In the genomic region with DNA sequence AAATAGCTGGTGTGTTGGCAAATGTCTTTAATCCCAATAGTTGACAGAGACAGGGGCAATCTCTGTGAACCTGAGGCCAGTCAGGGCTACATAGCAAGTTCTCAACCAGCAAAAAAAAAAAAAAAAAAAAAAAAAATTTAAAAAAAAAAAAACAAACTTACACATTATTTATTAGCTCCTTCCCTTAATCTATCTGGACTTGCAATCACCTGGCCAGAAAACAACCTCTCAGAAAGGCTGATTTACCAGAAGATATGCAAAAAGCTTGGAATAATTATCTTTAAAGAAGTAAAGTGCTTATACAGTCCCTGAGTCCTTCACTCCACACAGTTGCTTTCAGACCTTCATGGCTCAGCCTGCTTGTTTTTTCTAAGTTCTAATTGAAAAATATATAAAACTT, we compare ENCODE assay signal across 8 mouse cellular contexts. TPM values are rescaled to one million over a fixed set of nuclear protein-coding genes. Genes with fewer than 3 reads are reported as not detected.
DNase-seq lines count a peak whose midpoint lies in the region; ATAC-seq and TF ChIP-seq lines count a peak whose summit lies in the region.

No protein-coding gene starts in this region.

- H3K4me1 ChIP-seq in heart, embryonic 11.5 days (ENCODE audit: control insufficient read depth, insufficient read depth, low read length): peaks cover 7% of the 10 kb centered on the region
- H3K4me1 ChIP-seq in ES-Bruce4 (ENCODE audit: control insufficient read depth, insufficient read depth, low read length): no peaks in the 10 kb centered on the region
- H3K4me1 ChIP-seq in hindbrain, embryonic 12.5 days: peaks cover 22% of the 10 kb centered on the region
- H3K4me1 ChIP-seq in midbrain, embryonic 10.5 days: peaks cover 26% of the 10 kb centered on the region

- TF ChIP-seq CTCF in ES-Bruce4 (IDR thresholded peaks at IDR 0.05; ENCODE audit: low read depth, low read length): no peak

- H3K9me3 ChIP-seq in heart, embryonic 11.5 days (replicated peaks; ENCODE audit: control insufficient read depth, low read length): no peaks in the 10 kb centered on the region
- no peaks in the 10 kb centered on the region for H3K9me3 ChIP-seq in ES-Bruce4 (replicated peaks; ENCODE audit: control insufficient read depth, insufficient read depth, low read length, poor library complexity, severe bottlenecking)
- H3K9me3 ChIP-seq in hindbrain, embryonic 12.5 days (replicated peaks): no peaks in the 10 kb centered on the region
- no peaks in the 10 kb centered on the region for H3K9me3 ChIP-seq in midbrain, embryonic 10.5 days (replicated peaks)

- peak overlapping the region; percentile 96 for H3K4me3 ChIP-seq in heart, embryonic 11.5 days (ENCODE audit: low read depth, low read length)
- H3K4me3 ChIP-seq in ES-Bruce4 (ENCODE audit: low read depth, low read length): no peak overlapping the region
- peak overlapping the region; percentile 91 for H3K4me3 ChIP-seq in hindbrain, embryonic 12.5 days
- peak overlapping the region; percentile 90 for H3K4me3 ChIP-seq in midbrain, embryonic 10.5 days

- H3K9ac ChIP-seq in heart, embryonic 11.5 days (ENCODE audit: low read depth, low read length): peak overlapping the region; percentile 97
- H3K9ac ChIP-seq in ES-Bruce4 (ENCODE audit: low read depth, poor library complexity, severe bottlenecking): peak overlapping the region; percentile 86
- H3K9ac ChIP-seq in hindbrain, embryonic 12.5 days: peak overlapping the region; percentile 95; the same call in 1 of the 2 replicates

- H3K27ac ChIP-seq in heart, embryonic 11.5 days (ENCODE audit: low read depth, low read length): no peak overlapping the region
- H3K27ac ChIP-seq in ES-Bruce4 (ENCODE audit: insufficient read depth, low read length): no peak overlapping the region
- no peak overlapping the region for H3K27ac ChIP-seq in hindbrain, embryonic 12.5 days
- H3K27ac ChIP-seq in midbrain, embryonic 10.5 days (replicated peaks): no peak overlapping the region

- no peaks in the 10 kb centered on the region for H3K36me3 ChIP-seq in heart, embryonic 11.5 days (ENCODE audit: control insufficient read depth, insufficient read depth, low read length)
- H3K36me3 ChIP-seq in ES-Bruce4 (ENCODE audit: control insufficient read depth, insufficient read depth, low read length, poor library complexity, severe bottlenecking): peaks cover 20% of the 10 kb centered on the region
- H3K36me3 ChIP-seq in hindbrain, embryonic 12.5 days: no peaks in the 10 kb centered on the region
- peaks cover 30% of the 10 kb centered on the region for H3K36me3 ChIP-seq in midbrain, embryonic 10.5 days

- ATAC-seq in heart, embryonic 11.5 days (replicated peaks; ENCODE audit: insufficient number of reproducible peaks, low FRiP score, low TSS enrichment): no peak
- no peak for ATAC-seq in hindbrain, embryonic 12.5 days (ENCODE audit: low FRiP score)

- no peak for DNase-seq in heart, adult 18-20 months
- no peak for DNase-seq in midbrain, embryonic 10.5 days (ENCODE audit: low spot score)
- no peak for DNase-seq in natural killer cell, adult 2 months (ENCODE audit: low spot score in 2 of 2)
- no peak for DNase-seq in thymus, postnatal 36 days
- no peak for DNase-seq in adrenal gland, adult (ENCODE audit: inconsistent age in 2 of 2, low spot score in 1 of 2)

- H3K4me2 ChIP-seq in heart, embryonic 11.5 days: peak overlapping the region; percentile 78
- H3K4me2 ChIP-seq in hindbrain, embryonic 12.5 days (replicated peaks): peak overlapping the region; percentile 71

- no peak for TF ChIP-seq EP300 in ES-Bruce4 (IDR thresholded peaks at IDR 0.05; ENCODE audit: insufficient read depth, low read depth, low read length)

- H3K27me3 ChIP-seq in heart, embryonic 11.5 days (ENCODE audit: control insufficient read depth, insufficient read depth, low read length): no peaks in the 10 kb centered on the region
- H3K27me3 ChIP-seq in ES-Bruce4 (ENCODE audit: control insufficient read depth, insufficient read depth, low read length, poor library complexity, severe bottlenecking): no peaks in the 10 kb centered on the region
- no peaks in the 10 kb centered on the region for H3K27me3 ChIP-seq in hindbrain, embryonic 12.5 days
- H3K27me3 ChIP-seq in midbrain, embryonic 10.5 days (ENCODE audit: low read depth, poor library complexity, severe bottlenecking): no peaks in the 10 kb centered on the region

- no peak for TF ChIP-seq POLR2A in ES-Bruce4 (IDR thresholded peaks at IDR 0.05; ENCODE audit: insufficient read depth, low read length)

RNA-seq across cellular contexts. Expression of a gene that starts 1.7 kb away (rescaled TPM):
- polyA plus RNA-seq in heart, embryonic 11.5 days (2014; fragmentation: Nextera tagmentation; extraction: Ambion mirVana): 138 and 140 TPM in 2 replicates
- 100 to 1,000 TPM; 122 TPM for total RNA-seq in heart, adult 18-20 months (2021)
- 696 and 796 TPM in 2 replicates for polyA plus RNA-seq in ES-Bruce4 (2011; ENCODE audit: insufficient read depth, insufficient read length, low read depth, missing spikeins)
- 194 TPM in 2 replicates for polyA plus RNA-seq in hindbrain, embryonic 12.5 days (2016; fragmentation: Nextera tagmentation; extraction: Ambion mirVana)
- 205 and 220 TPM in 2 replicates for polyA plus RNA-seq in midbrain, embryonic 10.5 days (2016; fragmentation: Nextera tagmentation; extraction: Ambion mirVana)

RNA-seq across cellular contexts. Expression of a gene that starts 1.7 kb away (rescaled TPM):
- polyA plus RNA-seq in heart, embryonic 11.5 days (2014; fragmentation: Nextera tagmentation; extraction: Ambion mirVana): 9.6 and 11.4 TPM in 2 replicates
- 10 to 100 TPM; 11.4 to 13.3 TPM for total RNA-seq in heart, adult 18-20 months (2021)
- polyA plus RNA-seq in ES-Bruce4 (2011; ENCODE audit: insufficient read depth, insufficient read length, low read depth, missing spikeins): 21.0 and 26.7 TPM in 2 replicates
- 11.4 and 11.6 TPM in 2 replicates for polyA plus RNA-seq in hindbrain, embryonic 12.5 days (2016; fragmentation: Nextera tagmentation; extraction: Ambion mirVana)
- polyA plus RNA-seq in midbrain, embryonic 10.5 days (2016; fragmentation: Nextera tagmentation; extraction: Ambion mirVana): 12.4 and 12.9 TPM in 2 replicates

RNA-seq across cellular contexts. Expression of a gene that starts 9.9 kb away (rescaled TPM):
- polyA plus RNA-seq in heart, embryonic 11.5 days (2014; fragmentation: Nextera tagmentation; extraction: Ambion mirVana): 1.1 and 1.2 TPM in 2 replicates
- not detected for total RNA-seq in heart, adult 18-20 months (2021)
- polyA plus RNA-seq in ES-Bruce4 (2011; ENCODE audit: insufficient read depth, insufficient read length, low read depth, missing spikeins): not detected in 2 replicates
- polyA plus RNA-seq in hindbrain, embryonic 12.5 days (2016; fragmentation: Nextera tagmentation; extraction: Ambion mirVana): 1.6 and 1.8 TPM in 2 replicates
- 3.7 and 4.4 TPM in 2 replicates for polyA plus RNA-seq in midbrain, embryonic 10.5 days (2016; fragmentation: Nextera tagmentation; extraction: Ambion mirVana)

RNA-seq across cellular contexts. Expression of a gene that starts 37.6 kb away (rescaled TPM):
- 58.7 and 59.6 TPM in 2 replicates for polyA plus RNA-seq in heart, embryonic 11.5 days (2014; fragmentation: Nextera tagmentation; extraction: Ambion mirVana)
- 10 to 100 TPM; 14.5 to 17.4 TPM for total RNA-seq in heart, adult 18-20 months (2021)
- 81.8 and 87.7 TPM in 2 replicates for polyA plus RNA-seq in ES-Bruce4 (2011; ENCODE audit: insufficient read depth, insufficient read length, low read depth, missing spikeins)
- 106 and 111 TPM in 2 replicates for polyA plus RNA-seq in hindbrain, embryonic 12.5 days (2016; fragmentation: Nextera tagmentation; extraction: Ambion mirVana)
- polyA plus RNA-seq in midbrain, embryonic 10.5 days (2016; fragmentation: Nextera tagmentation; extraction: Ambion mirVana): 91.3 and 107 TPM in 2 replicates
